Mouse (Mus musculus) left cerebral cortex, adult 8-10 months (tissue): Measurements from ENCODE around the gene Rasal3. TPM values are rescaled to one million over a fixed set of nuclear protein-coding genes. Genes with fewer than 3 reads are reported as not detected.

Experiments
- DNase-seq, 2 experiments: peaks; one replicate each; pipeline ENCODE4 v3.0.0; 2022; ENCODE audit warnings: low spot score in 2 of 2
- total RNA-seq, 4 experiments: library from RNA; stranded (reverse); gene quantifications; 2 replicates each; pipeline ENCODE4 v1.2.4; 2022

Rasal3 gene
- total RNA-seq, 4 experiments from 2014 or later = 3.8 to 11.5 (median 7.6) TPM

DNA sequence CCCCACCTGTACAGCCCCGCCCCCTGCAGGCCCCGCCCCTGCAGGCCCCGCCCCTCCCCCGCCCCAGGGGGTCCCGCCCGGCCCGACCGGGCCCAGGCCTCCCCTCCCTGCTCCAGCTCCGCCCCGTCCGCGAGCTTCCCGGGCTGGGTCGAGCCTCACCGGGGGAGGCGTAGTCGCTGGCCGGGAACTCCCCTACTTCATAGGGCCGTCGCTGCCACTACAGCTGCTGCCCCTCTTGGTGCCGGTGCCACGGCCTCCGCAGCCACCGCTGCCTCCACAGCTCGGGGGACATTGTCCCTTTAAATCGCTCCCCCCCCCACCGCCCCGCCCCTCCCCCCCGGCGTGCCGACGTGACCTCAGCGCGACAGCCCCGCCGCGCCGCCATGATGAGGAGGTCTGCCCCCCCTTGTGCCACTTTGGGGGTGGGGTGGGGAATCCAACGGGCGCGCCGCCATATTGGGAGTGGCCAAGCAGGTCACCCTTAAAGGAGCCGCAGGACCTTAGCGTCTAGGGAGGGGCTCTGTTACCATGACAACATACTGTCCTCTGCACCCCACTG, 14.2 kb downstream of the Rasal3 start, which contains the start of gene Wiz:
Gene Wiz, minus strand, starts transcription at position 339 of the 559 bp plus-strand sequence.
- DNase-seq = peak; percentile 88 to 95

DNA sequence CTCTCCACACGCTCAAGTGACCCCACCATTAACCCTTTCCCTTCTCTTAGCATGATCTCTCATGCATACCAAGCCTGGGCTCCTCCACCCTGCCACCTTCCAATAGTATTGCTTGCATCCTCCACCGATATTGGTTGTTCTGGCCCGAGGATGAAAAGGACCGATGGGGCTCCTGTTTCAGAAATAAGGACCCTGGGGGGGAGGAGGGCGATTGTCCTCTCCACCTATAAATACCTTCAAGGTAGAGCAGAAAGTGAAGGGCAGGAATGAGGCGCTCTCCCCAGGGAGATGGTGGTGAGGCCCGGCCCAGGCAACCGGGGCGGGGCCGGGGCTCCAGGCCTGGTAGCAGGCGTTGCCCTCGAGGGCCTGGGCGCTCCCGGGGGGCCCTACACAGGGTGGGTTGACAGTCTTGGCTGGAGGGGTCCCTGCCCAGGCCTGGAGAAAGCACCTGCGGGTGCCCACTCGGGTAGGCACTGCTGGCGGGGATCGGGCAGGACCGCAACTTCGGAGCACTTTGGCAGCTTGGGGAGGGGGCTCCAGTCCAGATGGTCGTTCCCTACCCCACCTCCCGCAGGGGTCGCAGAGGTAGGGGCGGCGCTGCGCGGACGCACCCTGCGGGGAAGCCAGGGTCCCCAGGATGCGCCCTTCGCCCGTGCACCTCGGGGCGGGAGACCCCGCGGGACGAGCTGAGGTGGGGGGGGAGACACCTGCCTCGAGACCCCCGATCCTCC, 14.8 kb downstream of the Rasal3 start:
- DNase-seq = no peak

DNA sequence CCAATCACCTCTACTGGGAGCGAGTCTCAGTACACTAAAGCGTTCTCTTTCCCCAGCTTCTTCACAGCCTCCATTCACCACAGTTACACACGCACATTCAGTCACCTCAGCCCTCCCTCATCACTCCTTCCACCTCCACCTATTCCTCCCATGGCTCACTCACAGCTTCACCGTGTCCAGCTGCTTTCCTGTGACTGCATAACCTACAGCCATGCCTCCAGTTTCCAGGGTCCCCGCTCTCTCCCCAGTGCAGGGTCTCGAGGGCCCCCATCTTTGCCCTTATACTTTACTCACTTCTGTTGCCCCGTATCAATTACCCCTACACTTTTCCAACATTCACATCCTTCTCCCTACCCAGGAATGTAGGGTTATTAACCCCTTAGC, 15.4 kb downstream of the Rasal3 start:
- no peak for DNase-seq

DNA sequence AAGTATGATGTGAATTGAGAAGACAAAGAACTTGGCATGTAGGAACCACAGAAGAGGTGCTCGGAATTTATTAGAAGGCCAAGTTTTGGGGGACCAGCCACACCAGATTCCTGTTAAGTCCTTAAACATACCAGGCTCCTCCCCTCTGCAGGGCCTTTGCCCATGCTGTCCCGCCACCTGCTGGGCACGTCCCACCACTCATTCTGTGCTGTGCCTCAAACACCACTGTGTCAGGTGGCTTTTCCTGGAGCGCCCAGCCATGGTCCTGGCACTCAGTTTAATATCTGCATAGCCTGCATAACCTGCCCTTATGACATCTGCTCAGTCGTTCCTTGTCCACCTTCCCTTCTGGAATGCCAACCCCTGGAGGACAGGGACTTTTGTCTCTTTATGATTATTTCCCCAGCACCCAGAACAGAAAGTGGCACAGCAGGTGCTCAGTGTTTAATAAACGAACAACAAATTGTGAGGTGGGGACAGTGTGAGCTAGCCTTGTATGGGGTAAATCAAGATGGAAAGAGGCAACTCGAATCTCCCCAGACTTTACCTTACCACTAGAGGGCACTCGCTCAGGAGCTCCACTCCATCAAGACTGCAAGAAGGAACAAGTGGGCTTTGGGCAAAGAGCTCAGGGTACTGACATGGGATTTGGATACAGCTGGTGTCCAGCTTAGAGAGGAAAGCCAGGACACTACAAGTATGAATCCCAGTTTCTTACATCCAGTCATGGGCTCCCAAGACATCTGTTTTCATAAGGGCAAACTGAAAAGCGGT, 16.5 kb downstream of the Rasal3 start:
- no peak for DNase-seq

- no peak for DNase-seq
Measured at GRCm38 (mm10) chr17:32383661-32384060, 19.7 kb downstream of the Rasal3 start.

GRCm38 (mm10) chr17:32382576-32382975, 20.8 kb downstream of the Rasal3 start:
- DNase-seq = no peak

GRCm38 (mm10) chr17:32378786-32379185, 24.6 kb downstream of the Rasal3 start:
- no peak for DNase-seq

GRCm38 (mm10) chr17:32377137-32377536, 26.2 kb downstream of the Rasal3 start:
- DNase-seq = no peak

- DNase-seq = no peak
Measured at GRCm38 (mm10) chr17:32376475-32376874, 26.9 kb downstream of the Rasal3 start.

GRCm38 (mm10) chr17:32368991-32369578, 34.3 kb downstream of the Rasal3 start:
- no peak for DNase-seq

GRCm38 (mm10) chr17:32367706-32368105, 35.7 kb downstream of the Rasal3 start:
- DNase-seq = no peak

DNA sequence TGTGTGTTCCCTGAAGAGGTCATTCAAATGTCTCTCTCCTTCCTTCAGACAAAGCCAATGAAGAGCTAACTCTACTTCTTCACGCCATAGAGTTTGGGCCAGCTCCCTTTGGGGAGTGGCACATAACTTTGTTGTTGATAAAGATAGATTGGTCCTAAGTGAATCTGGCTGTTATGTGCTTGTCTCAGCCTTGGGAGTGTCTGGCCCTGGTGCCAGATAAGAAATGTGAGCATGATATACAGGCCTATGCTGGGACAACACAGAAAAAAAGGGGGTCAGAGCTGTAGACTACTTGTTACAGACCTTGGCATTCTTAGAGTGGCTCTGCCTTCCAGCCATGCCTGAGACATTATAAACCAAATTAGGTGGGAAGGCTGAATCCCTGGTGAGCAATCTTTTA, 38.1 kb downstream of the Rasal3 start:
- no peak for DNase-seq

- DNase-seq = no peak
Measured at GRCm38 (mm10) chr17:32364850-32365249, 38.5 kb downstream of the Rasal3 start.

GRCm38 (mm10) chr17:32364331-32364730, 39.1 kb downstream of the Rasal3 start:
- DNase-seq = peak; percentile 70 to 85

- DNase-seq = no peak
Measured at GRCm38 (mm10) chr17:32363821-32364301, 39.5 kb downstream of the Rasal3 start.

DNA sequence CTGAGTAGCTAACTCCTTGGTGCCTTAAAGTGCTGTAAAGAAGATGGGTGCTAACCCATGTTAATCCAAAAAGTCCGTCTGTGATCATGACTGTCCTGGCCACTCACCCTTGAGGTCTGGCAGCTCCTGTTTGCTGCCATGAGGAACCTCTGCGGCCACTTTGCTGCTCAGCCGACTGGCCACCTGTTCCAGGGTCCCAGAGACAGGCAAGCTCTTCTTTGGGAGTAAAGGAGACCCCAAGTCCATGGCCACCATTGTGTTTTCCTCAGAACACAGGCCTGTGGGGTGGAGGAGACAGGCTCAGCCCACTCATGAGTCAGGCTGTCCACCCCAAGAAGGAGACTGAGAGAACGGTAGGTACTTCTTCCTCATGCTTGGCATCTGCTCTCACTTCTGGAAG, 40.7 kb downstream of the Rasal3 start:
- DNase-seq = no peak

GRCm38 (mm10) chr17:32359928-32360327, 43.5 kb downstream of the Rasal3 start:
- DNase-seq = no peak

GRCm38 (mm10) chr17:32358943-32359340, 44.4 kb downstream of the Rasal3 start:
- DNase-seq = no peak

DNA sequence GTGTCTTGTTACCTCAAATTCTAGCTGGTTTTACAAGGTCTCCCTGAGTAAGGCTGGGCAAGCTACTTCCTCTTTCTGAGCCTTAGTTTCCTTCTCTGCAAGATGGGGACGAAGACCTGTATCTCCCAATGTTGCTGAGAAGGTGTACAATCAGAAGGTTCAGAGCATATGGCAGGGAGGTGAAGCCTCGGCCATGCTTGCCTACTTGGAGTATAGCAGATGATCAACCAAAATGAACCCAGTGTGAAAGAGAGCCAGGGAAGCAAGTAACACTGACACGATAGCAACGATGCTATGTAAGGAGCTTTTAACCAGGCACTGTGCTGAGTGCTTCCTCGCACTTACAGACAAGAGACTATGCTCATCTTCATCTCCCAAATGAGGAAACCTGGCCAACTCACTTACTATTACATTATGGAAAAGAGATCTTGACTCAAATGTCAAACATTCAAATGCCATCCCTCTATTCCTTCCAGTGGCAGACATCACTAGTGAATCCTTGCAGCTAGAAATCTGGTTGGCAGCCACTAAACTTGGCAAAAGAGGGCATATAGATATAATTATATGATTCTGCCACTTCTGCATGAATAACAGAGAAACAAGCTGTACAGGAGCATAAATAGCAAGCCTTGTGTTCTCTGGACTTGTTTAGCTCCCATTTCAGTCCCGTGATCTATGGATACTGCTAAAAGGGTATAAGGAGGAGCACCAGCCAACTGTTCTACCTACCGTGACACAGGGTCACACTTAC, 45.0 kb downstream of the Rasal3 start:
- DNase-seq = no peak

- DNase-seq = no peak
Measured at GRCm38 (mm10) chr17:32356766-32357760, 46.3 kb downstream of the Rasal3 start.
